Mouse (Mus musculus): Measurements from ENCODE around the gene Dhx30.

DNA sequence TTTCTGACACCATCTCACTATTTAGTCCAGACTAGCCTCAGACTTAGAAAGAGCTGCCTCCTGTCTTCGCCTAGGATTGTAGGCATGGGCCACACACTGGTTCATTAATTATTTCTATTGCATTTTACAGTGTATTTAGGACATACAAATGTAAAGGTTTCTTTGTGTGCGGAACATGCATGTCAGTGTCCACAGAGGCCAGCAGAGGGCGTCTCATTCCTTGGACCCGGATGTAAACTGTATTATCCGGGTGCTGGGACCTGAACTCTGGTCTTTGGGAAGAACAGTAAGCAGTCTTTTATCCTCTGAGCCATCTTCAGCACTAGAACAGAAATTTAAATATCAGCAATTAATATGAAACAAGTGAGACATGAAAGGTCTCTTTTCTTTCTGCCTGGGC, 16.5 kb upstream of the Dhx30 start:
- TF ChIP-seq POLR2A (IDR thresholded peaks at IDR 0.05; ENCODE audit: insufficient read depth, low read length) (no peak), CTCF (IDR thresholded peaks at IDR 0.05; ENCODE audit: low read depth, low read length) (peak; percentile 70)

Data from ES-Bruce4 (cell line).